Comparison of ENCODE assay signal across 29 mouse cellular contexts in the genomic region with DNA sequence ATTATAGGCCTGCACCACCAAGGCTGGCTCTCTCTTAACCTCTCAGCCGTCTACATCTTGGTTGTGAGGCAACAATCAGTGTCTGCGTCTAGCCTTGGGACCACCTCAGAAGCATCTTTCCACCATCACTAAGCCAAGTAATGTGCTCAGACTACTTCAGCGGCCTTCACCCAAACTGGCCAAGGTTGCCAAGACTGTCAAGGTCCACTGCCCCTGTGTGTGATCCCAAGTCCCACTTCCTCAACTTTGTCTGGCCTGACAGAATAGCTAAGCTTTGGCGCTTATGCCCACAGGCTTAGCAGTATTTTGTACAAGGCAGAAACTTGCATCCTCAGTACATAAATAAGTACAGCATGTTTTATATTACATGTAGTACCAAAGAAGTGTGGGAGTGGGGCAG. TPM values are rescaled to one million over a fixed set of nuclear protein-coding genes. Genes with fewer than 3 reads are reported as not detected.
DNase-seq lines count a peak whose midpoint lies in the region; ATAC-seq and TF ChIP-seq lines count a peak whose summit lies in the region.
"Had no signal": no experiment of that assay in that cellular context is flagged by ENCODE, and none has a peak within 500 bp of the region (broad histone marks: within the 10 kb centered on the region; RNA-seq: fewer than 3 reads in every experiment).

No protein-coding gene starts in this region.

- intact Hi-C loops in heart, postnatal 36 days (cut with DNase I), result no loop called here

- TF ChIP-seq POLR2A in kidney, adult 2 months (IDR thresholded peaks at IDR 0.05; ENCODE audit: low read depth, low read length), result no peak

- no peaks in the 10 kb centered on the region for H3K9me3 ChIP-seq in kidney, embryonic 14.5 days (ENCODE audit: control insufficient read depth, low read length)
- H3K9me3 ChIP-seq in liver, embryonic 11.5 days (ENCODE audit: control insufficient read depth, low read length), result no peaks in the 10 kb centered on the region
- no peaks in the 10 kb centered on the region for H3K9me3 ChIP-seq in liver, embryonic 12.5 days (replicated peaks)
- H3K9me3 ChIP-seq: embryonic facial prominence, embryonic 12.5 days; embryonic facial prominence, embryonic 15.5 days; G1E; heart, embryonic 12.5 days; heart, embryonic 15.5 days had no signal

- no peaks in the 10 kb centered on the region for H3K27me3 ChIP-seq in kidney, adult 2 months (replicated peaks; ENCODE audit: control insufficient read depth, insufficient read depth, low read length)
- H3K27me3 ChIP-seq in kidney, embryonic 14.5 days (ENCODE audit: control insufficient read depth, insufficient read depth, low read length), result no peaks in the 10 kb centered on the region
- no peaks in the 10 kb centered on the region for H3K27me3 ChIP-seq in liver, embryonic 11.5 days (replicated peaks; ENCODE audit: control insufficient read depth, insufficient read depth, low read length)
- no peaks in the 10 kb centered on the region for H3K27me3 ChIP-seq in liver, embryonic 12.5 days (replicated peaks)
- H3K27me3 ChIP-seq: CH12.LX; embryonic facial prominence, embryonic 12.5 days; embryonic facial prominence, embryonic 15.5 days; heart, embryonic 12.5 days; heart, embryonic 15.5 days had no signal

- no peak overlapping the region for H3K4me2 ChIP-seq in kidney, embryonic 14.5 days (replicated peaks; ENCODE audit: low read depth, low read length)
- H3K4me2 ChIP-seq in liver, embryonic 11.5 days, result no peak overlapping the region
- no peak overlapping the region for H3K4me2 ChIP-seq in liver, embryonic 12.5 days
- H3K4me2 ChIP-seq: embryonic facial prominence, embryonic 12.5 days; embryonic facial prominence, embryonic 15.5 days; heart, embryonic 12.5 days; heart, embryonic 15.5 days; hindbrain, embryonic 14.5 days had no signal

- H3K36me3 ChIP-seq in kidney, adult 2 months (ENCODE audit: control insufficient read depth, insufficient read depth, low read length), result no peaks in the 10 kb centered on the region
- H3K36me3 ChIP-seq in kidney, embryonic 14.5 days (ENCODE audit: control insufficient read depth, insufficient read depth, low read length), result no peaks in the 10 kb centered on the region
- no peaks in the 10 kb centered on the region for H3K36me3 ChIP-seq in liver, embryonic 11.5 days (ENCODE audit: control insufficient read depth, insufficient read depth, low read length)
- no peaks in the 10 kb centered on the region for H3K36me3 ChIP-seq in liver, embryonic 12.5 days
- H3K36me3 ChIP-seq: embryonic facial prominence, embryonic 12.5 days; embryonic facial prominence, embryonic 15.5 days; G1E; heart, embryonic 12.5 days; heart, embryonic 15.5 days had no signal

- no peak overlapping the region for H3K27ac ChIP-seq in kidney, adult 2 months (ENCODE audit: insufficient read depth, low read depth, low read length)
- H3K27ac ChIP-seq in kidney, embryonic 14.5 days (ENCODE audit: low read depth, low read length), result no peak overlapping the region
- H3K27ac ChIP-seq in liver, embryonic 11.5 days (ENCODE audit: low read depth, low read length), result no peak overlapping the region
- H3K27ac ChIP-seq in liver, embryonic 12.5 days, result no peak overlapping the region
- H3K27ac ChIP-seq: embryonic facial prominence, embryonic 12.5 days; embryonic facial prominence, embryonic 15.5 days; gastrocnemius, adult 2 months; heart, embryonic 15.5 days; hindbrain, embryonic 14.5 days had no signal

- TF ChIP-seq CTCF in kidney, adult 2 months (conservative IDR thresholded peaks at IDR 0.05; ENCODE audit: insufficient read depth, insufficient read length, low read depth, low read length), result no peak

- H3K9ac ChIP-seq in kidney, embryonic 14.5 days (ENCODE audit: low read depth, low read length), result no peak overlapping the region
- H3K9ac ChIP-seq in liver, embryonic 11.5 days (ENCODE audit: low read depth, low read length), result no peak overlapping the region
- H3K9ac ChIP-seq in liver, embryonic 12.5 days, result no peak overlapping the region
- H3K9ac ChIP-seq: embryonic facial prominence, embryonic 12.5 days; embryonic facial prominence, embryonic 15.5 days; forebrain, postnatal 0 days; heart, embryonic 12.5 days; heart, embryonic 15.5 days; hindbrain, embryonic 14.5 days had no signal

- peak; percentile 45 for DNase-seq in heart, adult 11 months
- no peak for DNase-seq in heart, postnatal 36 days
- DNase-seq in kidney, adult 2 months, result peak; percentile 48
- DNase-seq in liver, embryonic 11.5 days (ENCODE audit: low spot score), result peak; percentile 15
- DNase-seq in kidney, postnatal 25 days, result peak; percentile 24 to 55
- no peak for DNase-seq in B cell, adult 2 months
- DNase-seq: adrenal gland, adult 2 months; adrenal gland, postnatal 14 days; cerebellum, adult 11 months; cerebellum, adult 2 months; cerebellum, adult 9-11 months; cerebellum, postnatal 25 days; forebrain, postnatal 0 days; gastrocnemius, adult 2 months; gastrocnemius, postnatal 14 days; heart, adult 18-20 months; heart, postnatal 10 days; heart, postnatal 4 days had no signal

- H3K4me3 ChIP-seq in kidney, adult 2 months (ENCODE audit: insufficient read depth, low read depth, low read length), result no peak overlapping the region
- H3K4me3 ChIP-seq in kidney, embryonic 14.5 days (ENCODE audit: low read length), result no peak overlapping the region
- H3K4me3 ChIP-seq in liver, embryonic 11.5 days (ENCODE audit: low read depth, low read length), result no peak overlapping the region
- no peak overlapping the region for H3K4me3 ChIP-seq in liver, embryonic 12.5 days
- H3K4me3 ChIP-seq: embryonic facial prominence, embryonic 12.5 days; embryonic facial prominence, embryonic 15.5 days; gastrocnemius, adult 2 months; heart, embryonic 12.5 days; heart, embryonic 15.5 days had no signal

- no peak for ATAC-seq in kidney, embryonic 14.5 days (ENCODE audit: low FRiP score, low TSS enrichment)
- ATAC-seq in liver, embryonic 11.5 days (replicated peaks; ENCODE audit: low FRiP score), result no peak
- no peak for ATAC-seq in liver, embryonic 12.5 days
- ATAC-seq: forebrain, embryonic 14.5 days; forebrain, postnatal 0 days; Patski had no signal

- no peaks in the 10 kb centered on the region for H3K4me1 ChIP-seq in kidney, adult 2 months (ENCODE audit: control insufficient read depth, insufficient read depth, low read length)
- H3K4me1 ChIP-seq in kidney, embryonic 14.5 days (ENCODE audit: control insufficient read depth, insufficient read depth, low read length), result no peaks in the 10 kb centered on the region
- H3K4me1 ChIP-seq in liver, embryonic 11.5 days (replicated peaks; ENCODE audit: control insufficient read depth, insufficient read depth, low read length), result no peaks in the 10 kb centered on the region
- no peaks in the 10 kb centered on the region for H3K4me1 ChIP-seq in liver, embryonic 12.5 days
- H3K4me1 ChIP-seq: embryonic facial prominence, embryonic 12.5 days; embryonic facial prominence, embryonic 15.5 days; heart, embryonic 12.5 days; heart, embryonic 15.5 days had no signal

- WGBS in kidney, adult 2 months, result 62% methylated on average over 4 of the region's 4 CpGs
- WGBS in kidney, embryonic 14.5 days, result 89% methylated on average over 4 of the region's 4 CpGs
- WGBS in liver, embryonic 11.5 days, result 82% methylated on average over 4 of the region's 4 CpGs
- WGBS in liver, embryonic 12.5 days (ENCODE audit: insufficient replicate concordance), result 72% methylated on average over 4 of the region's 4 CpGs

RNA-seq across cellular contexts. Expression of a gene that starts 32.2 kb away (rescaled TPM):
- total RNA-seq in heart, postnatal 36 days (2021), result under 1 TPM; 0.19 to 0.38 TPM
- polyA plus RNA-seq in kidney, adult 2 months (2012; rRNA removed), result 11.6 and 15.6 TPM in 2 replicates
- polyA plus RNA-seq in kidney, embryonic 14.5 days (2014; fragmentation: Nextera tagmentation; extraction: Ambion mirVana), result 5.6 and 8.0 TPM in 2 replicates
- polyA plus RNA-seq in liver, embryonic 11.5 days (2014; fragmentation: Nextera tagmentation; extraction: Ambion mirVana), result 0.84 and 1.4 TPM in 2 replicates
- polyA plus RNA-seq in liver, embryonic 12.5 days (2016; fragmentation: Nextera tagmentation; extraction: Ambion mirVana), result 0.48 and 0.58 TPM in 2 replicates
- total RNA-seq: CH12.LX; G1E; gastrocnemius, adult 2 months had no signal
- polyA plus RNA-seq: G1E had no signal

Comparison
In these comparisons a context has a peak if more than half of its experiments do, and no peak if none do; other contexts are left out.
1. DNase-seq: peak in heart, adult 11 months (single experiment), kidney, adult 2 months (single experiment), liver, embryonic 11.5 days (single experiment) and kidney, postnatal 25 days (2 of 2); none in heart, postnatal 36 days (0 of 2) and B cell, adult 2 months (0 of 2).